Mouse (Mus musculus) brain, embryonic 18.5 days (tissue): Measurements from ENCODE around the gene Olfr1513.
"Not testable (repeated sequence)": the region's sequence is repeated elsewhere in the genome, so short reads cannot be mapped to it uniquely, and the experiment has no call there.

Experiments
- DNase-seq: peaks from one replicate; pipeline ENCODE4 v3.0.0-alpha.2; 2012; ENCODE audit warnings: low read depth, low spot score

The Olfr1513 gene

GRCm38 (mm10) chr14:52310906-52311305 lies 45.3 kb downstream of the Olfr1513 start:
- peak; percentile 43 for DNase-seq

DNA sequence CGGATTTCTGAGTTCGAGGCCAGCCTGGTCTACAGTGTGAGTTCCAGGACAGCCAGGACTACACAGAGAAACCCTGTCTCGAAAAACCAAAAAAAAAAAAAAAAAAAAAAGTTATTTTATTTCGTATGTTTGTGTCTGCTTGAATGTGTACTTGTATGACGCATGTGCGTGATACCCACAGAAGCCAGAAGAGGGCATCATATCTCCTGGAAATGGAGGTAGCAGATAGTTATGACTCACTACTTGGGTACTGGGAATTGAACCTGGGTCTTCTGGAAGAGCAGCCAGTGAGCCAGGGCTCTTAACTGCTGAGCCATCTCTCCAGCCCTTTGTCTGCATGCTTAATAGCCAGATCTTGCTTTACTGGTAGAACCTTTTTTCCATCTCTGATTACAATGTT lies 45.9 kb downstream of the Olfr1513 start:
- not testable (repeated sequence) for DNase-seq

DNA sequence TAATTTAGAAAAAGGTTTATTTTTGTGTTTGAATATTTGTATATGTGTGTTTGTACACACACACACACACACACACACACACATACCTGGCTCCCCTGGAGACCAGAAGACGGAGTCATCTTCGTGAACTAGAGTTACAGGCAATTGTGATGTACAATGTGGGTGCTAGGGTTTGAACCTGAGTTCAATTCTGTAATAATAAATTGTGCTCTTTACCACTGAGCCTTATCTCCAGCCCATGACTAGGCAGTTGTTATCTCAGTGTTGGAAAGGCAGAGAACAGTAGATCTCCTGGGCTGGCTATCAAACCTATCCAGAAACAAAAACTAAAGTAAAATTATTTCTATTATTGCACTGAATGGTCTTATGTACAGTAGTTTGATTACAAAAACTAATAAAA lies 50.1 kb downstream of the Olfr1513 start:
- no peak for DNase-seq

DNA sequence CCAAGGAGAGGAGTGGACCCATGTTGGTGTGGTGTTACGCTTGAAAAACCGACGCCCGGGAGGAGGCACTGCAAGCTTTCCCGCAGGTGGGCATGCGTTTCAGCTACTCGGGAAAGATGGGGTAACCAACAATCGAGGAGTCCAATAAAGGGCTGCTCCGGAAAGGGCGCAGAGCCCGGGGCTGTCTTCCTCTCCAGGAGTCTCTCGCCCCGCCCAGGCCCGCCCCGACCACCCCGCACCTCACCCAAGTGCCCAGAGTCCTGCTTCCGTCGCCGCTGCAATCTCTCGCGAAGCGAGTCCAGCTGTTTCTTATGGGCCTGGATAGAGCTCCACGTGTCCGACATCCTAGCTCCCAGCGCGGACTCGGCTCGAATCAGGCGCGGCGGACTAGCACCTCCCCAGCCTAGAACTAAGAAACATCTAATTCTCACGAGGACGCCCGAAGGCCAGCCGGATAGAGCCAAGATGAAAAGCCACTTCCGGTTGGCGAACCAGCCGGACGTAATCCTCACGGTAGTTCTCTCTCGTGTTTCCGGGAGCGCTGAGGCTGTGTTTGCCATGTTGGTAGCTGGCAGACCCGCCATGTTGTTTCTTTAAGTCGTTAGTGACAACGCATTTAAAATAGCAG lies 51.5 kb downstream of the Olfr1513 start, which contains the start of gene Mettl3:
Mettl3 (minus strand) TSS at position 485 of the 628 bp plus-strand sequence.
- DNase-seq: peak; percentile 89

- DNase-seq: not testable (repeated sequence)
These were observed 52.7 kb downstream of the Olfr1513 start for GRCm38 (mm10) chr14:52303517-52303916.
